Mouse (Mus musculus) CH12.LX (cell line): Measurements from ENCODE around the gene Phf5a. TPM values are rescaled to one million over a fixed set of nuclear protein-coding genes. Genes with fewer than 3 reads are reported as not detected.

Source experiments
- DNase-seq: peaks from one replicate; pipeline ENCODE4 v3.0.0-alpha.2; 2013; ENCODE audit errors: extremely low read depth
- H3K27ac ChIP-seq: 2 replicates; pipeline ENCODE4 v1.5.1; 2012; ENCODE audit warnings: low read depth, mild to moderate bottlenecking, control low read depth, moderate library complexity; ENCODE audit not compliant: insufficient read depth
- H3K27me3 ChIP-seq: replicated peaks from 2 replicates; pipeline ENCODE3; 2012; ENCODE audit warnings: inconsistent platforms
- H3K36me3 ChIP-seq, 2 experiments: replicated peaks in 1 of 2; 2 replicates each; pipeline versions ENCODE3 to v1.6.1; 2012; ENCODE audit warnings: inconsistent platforms in 1 of 2, low read length in 1 of 2, mild to moderate bottlenecking in 1 of 2, mixed read lengths in 1 of 2, moderate library complexity in 1 of 2; ENCODE audit not compliant: control insufficient read depth in 1 of 2, insufficient read depth in 1 of 2
- H3K4me1 ChIP-seq, 2 experiments: 2 replicates each; pipeline ENCODE4 v1.6.1; 2012; ENCODE audit warnings: inconsistent platforms in 1 of 2, moderate library complexity in 1 of 2; ENCODE audit not compliant: insufficient read depth in 2 of 2, control insufficient read depth in 1 of 2
- H3K4me2 ChIP-seq: 2 replicates; pipeline ENCODE4 v1.6.1; 2012; ENCODE audit warnings: low read depth, mild to moderate bottlenecking, control low read depth; ENCODE audit not compliant: poor library complexity, insufficient read depth, severe bottlenecking
- H3K4me3 ChIP-seq, 3 experiments: fragments of 150-350 bp in 1 of 3; sonication (generic) in 1 of 3; replicated peaks in 1 of 3; 2 replicates each; pipeline versions ENCODE3 to v1.5.1; 2011 to 2012; ENCODE audit warnings: low read depth in 2 of 3, low read length in 2 of 3, mild to moderate bottlenecking in 2 of 3, moderate library complexity in 2 of 3, control low read depth in 1 of 3, improper control_type of control experiment in 1 of 3, inconsistent platforms in 1 of 3, mixed read lengths in 1 of 3; ENCODE audit not compliant: poor library complexity in 1 of 3
- H3K79me2 ChIP-seq: replicated peaks from 2 replicates; pipeline ENCODE4 v1.6.1; 2012; ENCODE audit warnings: mild to moderate bottlenecking, moderate library complexity; ENCODE audit not compliant: control insufficient read depth, poor library complexity, insufficient read depth, severe bottlenecking; ENCODE audit errors: extremely low read depth
- H3K9ac ChIP-seq: 2 replicates; pipeline ENCODE4 v1.6.1; 2012; ENCODE audit warnings: low read depth, mild to moderate bottlenecking, control low read depth, moderate library complexity; ENCODE audit not compliant: insufficient read depth
- H3K9me3 ChIP-seq: replicated peaks from 2 replicates; pipeline ENCODE3; 2012; ENCODE audit warnings: low read length, inconsistent platforms, mixed read lengths
- BHLHE40 ChIP-seq: IDR thresholded peaks from 2 replicates; pipeline ENCODE4 v1.6.1; 2011; ENCODE audit warnings: mild to moderate bottlenecking, low read depth, low read length, improper control_type of control experiment
- CHD1 ChIP-seq: IDR thresholded peaks from 2 replicates; pipeline ENCODE4 v1.6.1; 2012; ENCODE audit warnings: low read depth, low read length, improper control_type of control experiment, inconsistent platforms
- CHD2 ChIP-seq: IDR thresholded peaks from 2 replicates; pipeline ENCODE4 v1.6.1; 2011; ENCODE audit warnings: low read length, improper control_type of control experiment
- CTCF ChIP-seq, 2 experiments: IDR thresholded peaks in 1 of 2; conservative IDR thresholded peaks in 1 of 2; 2 replicates each; pipeline ENCODE4 v1.5.1; 2011 to 2012; ENCODE audit warnings: low read depth in 2 of 2, low read length in 2 of 2, improper control_type of control experiment in 1 of 2, inconsistent platforms in 1 of 2, mild to moderate bottlenecking in 1 of 2, moderate library complexity in 1 of 2
- E2F4 ChIP-seq: IDR thresholded peaks from 2 replicates; pipeline ENCODE4 v1.6.1; 2011; ENCODE audit warnings: low read depth, low read length, improper control_type of control experiment; ENCODE audit not compliant: insufficient replicate concordance
- EP300 ChIP-seq: IDR thresholded peaks from 2 replicates; pipeline ENCODE4 v1.6.1; 2011; ENCODE audit warnings: low read length, improper control_type of control experiment
- GABPA ChIP-seq: IDR thresholded peaks from 2 replicates; pipeline ENCODE4 v1.6.1; 2012; ENCODE audit warnings: low read depth, low read length, improper control_type of control experiment, inconsistent platforms; ENCODE audit not compliant: insufficient replicate concordance
- HCFC1 ChIP-seq: IDR thresholded peaks from 2 replicates; pipeline ENCODE4 v1.6.1; 2012; ENCODE audit warnings: low read depth, mild to moderate bottlenecking, inconsistent platforms, low read length, improper control_type of control experiment
- IRF4 ChIP-seq: IDR thresholded peaks from 2 replicates; pipeline ENCODE4 v1.6.1; 2014; ENCODE audit warnings: low read depth, mild to moderate bottlenecking, inconsistent platforms, low read length, improper control_type of control experiment
- MAFK ChIP-seq: IDR thresholded peaks from 2 replicates; pipeline ENCODE4 v1.6.1; 2011; ENCODE audit warnings: low read length, improper control_type of control experiment; ENCODE audit not compliant: insufficient replicate concordance
- MAX ChIP-seq: IDR thresholded peaks from 2 replicates; pipeline ENCODE4 v1.6.1; 2011; ENCODE audit warnings: low read length, improper control_type of control experiment
- NRF1 ChIP-seq: IDR thresholded peaks from 2 replicates; pipeline ENCODE4 v1.6.1; 2014; ENCODE audit warnings: low read depth, mild to moderate bottlenecking, inconsistent platforms, low read length, improper control_type of control experiment, moderate library complexity
- PAX5 ChIP-seq: IDR thresholded peaks from 2 replicates; pipeline ENCODE4 v1.6.1; 2012; ENCODE audit warnings: low read length, inconsistent platforms, mixed read lengths
- POLR2A ChIP-seq: IDR thresholded peaks from 2 replicates; pipeline ENCODE4 v1.6.1; 2011; ENCODE audit warnings: low read depth, mild to moderate bottlenecking, improper control_type of control experiment, low read length
- RCOR1 ChIP-seq: conservative IDR thresholded peaks from 2 replicates; pipeline ENCODE4 v1.6.1; 2012; ENCODE audit warnings: low read depth, mild to moderate bottlenecking, inconsistent platforms, low read length, improper control_type of control experiment
- SIN3A ChIP-seq: IDR thresholded peaks from 2 replicates; pipeline ENCODE4 v1.6.1; 2012; ENCODE audit warnings: low read length, improper control_type of control experiment, inconsistent platforms
- UBTF ChIP-seq: IDR thresholded peaks from 2 replicates; pipeline ENCODE4 v1.6.1; 2012; ENCODE audit warnings: low read depth, mild to moderate bottlenecking, inconsistent platforms, low read length, improper control_type of control experiment, moderate library complexity
- USF1 ChIP-seq: IDR thresholded peaks from 2 replicates; pipeline ENCODE4 v1.6.1; 2014; ENCODE audit warnings: low read depth, mild to moderate bottlenecking, inconsistent platforms, low read length, improper control_type of control experiment
- USF2 ChIP-seq: conservative IDR thresholded peaks from 2 replicates; pipeline ENCODE4 v1.6.1; 2011; ENCODE audit warnings: low read depth, low read length, improper control_type of control experiment
- ZC3H11A ChIP-seq: IDR thresholded peaks from 2 replicates; pipeline ENCODE4 v1.6.1; 2012; ENCODE audit warnings: low read depth, mild to moderate bottlenecking, inconsistent platforms, low read length, improper control_type of control experiment
- ZNF384 ChIP-seq: IDR thresholded peaks from 2 replicates; pipeline ENCODE4 v1.6.1; 2012; ENCODE audit warnings: low read depth, low read length, improper control_type of control experiment, inconsistent platforms
- dilution Hi-C: fragments of 300-500 bp; cut with MboI; formaldehyde crosslinking; loops from 2 replicates; pipeline ENCODE4 v1.14.3; 2020; ENCODE audit warnings: low sequenced_read_pairs; ENCODE audit not compliant: extremely low pct_unique_long_range_greater_than_20kb, extremely low pct_ligation_motif_present
- in situ Hi-C: fragments of 300-500 bp; cut with MboI; formaldehyde crosslinking; loops from 3 replicates; pipeline ENCODE4 v1.14.3; 2019; ENCODE audit warnings: low sequenced_read_pairs, low pct_ligation_motif_present, low pct_unique_long_range_greater_than_20kb, mixed read lengths
- polyA plus RNA-seq: library from polyadenylated mRNA; unstranded; fragments of >175 nt; gene quantifications from 2 replicates; pipeline ENCODE4 v1.2.1, GENCODE M21; 2012; ENCODE audit warnings: low read depth; ENCODE audit not compliant: insufficient read length
- total RNA-seq, 2 experiments: library from RNA; depleted of rRNA; stranded (reverse); fragments of 300-350 nt in 1 of 2; fragments of >200 nt in 1 of 2; gene quantifications; 2 replicates each; pipeline ENCODE4 v1.2.3; 2012 to 2014

Gene Phf5a
- total and polyA plus RNA-seq, 3 experiments: 86.3 to 177 (median 116) TPM

GRCm38 (mm10) chr15:81818404-81818803 is 53.3 kb downstream of the Phf5a start:
- TF ChIP-seq MAFK (no peak), UBTF (no peak), HCFC1 (no peak), CHD1 (no peak)
- Histone ChIP-seq H3K9ac (no peak overlapping the region), H3K9me3 (no peaks in the 10 kb centered on the region), H3K4me1 (no peaks in the 10 kb centered on the region), H3K27me3 (no peaks in the 10 kb centered on the region), H3K79me2 (0 out of 2 replicates have a peak, but pooled peaks cover 2% of the 10 kb centered on the region), H3K27ac (no peak overlapping the region), H3K4me2 (no peak overlapping the region), H3K4me3 (no peak overlapping the region), H3K36me3 (peaks cover 44 to 79% of the 10 kb centered on the region in 2 experiments)
- in situ Hi-C loops: no loop called here
- dilution Hi-C loops: no loop called here
- DNase-seq: no peak

- Histone ChIP-seq H3K9me3 (no peaks in the 10 kb centered on the region), H3K4me3 (no peak overlapping the region), H3K79me2 (peaks cover 9% of the 10 kb centered on the region; the same call in 1 of the 2 replicates), H3K9ac (no peak overlapping the region), H3K4me2 (no peak overlapping the region), H3K4me1 (peaks cover 4 to 18% of the 10 kb centered on the region in 2 experiments), H3K36me3 (peaks cover 28 to 50% of the 10 kb centered on the region in 2 experiments), H3K27ac (no peak overlapping the region), H3K27me3 (peaks cover 3% of the 10 kb centered on the region)
- TF ChIP-seq USF1 (no peak), SIN3A (no peak), ZNF384 (no peak), UBTF (no peak), IRF4 (no peak), GABPA (no peak), POLR2A (no peak), E2F4 (no peak), BHLHE40 (no peak), NRF1 (no peak), RCOR1 (no peak), MAX (no peak), USF2 (no peak), CHD2 (no peak), CTCF (conservative IDR thresholded peaks at IDR 0.05 in 1 of 2, IDR thresholded peaks at IDR 0.05 in 1 of 2; ENCODE audit: low read depth in 2 of 2, low read length in 2 of 2) (no peak), PAX5 (no peak), EP300 (no peak), ZC3H11A (no peak)
- dilution Hi-C loops (no loop called here), in situ Hi-C loops (no loop called here)
- no peak for DNase-seq
Measured at GRCm38 (mm10) chr15:81814716-81815370, 56.9 kb downstream of the Phf5a start.

Other genes with a start within 250 kb of the Phf5a start
- gene L3mbtl2, start 208.0 kb downstream of the Phf5a start, total RNA-seq (2012; rRNA removed): 29.7 and 40.8 TPM in 2 replicates
- 26.4 and 29.2 TPM in 2 replicates for gene L3mbtl2, start 208.0 kb downstream of the Phf5a start, total RNA-seq (2014; rRNA removed)
- 37.3 and 40.0 TPM in 2 replicates for gene L3mbtl2, start 208.0 kb downstream of the Phf5a start, polyA plus RNA-seq
- gene Chadl, start 174.6 kb downstream of the Phf5a start, total RNA-seq (2012; rRNA removed): 0.17 and 0.21 TPM in 2 replicates
- not detected in 2 replicates for gene Chadl, start 174.6 kb downstream of the Phf5a start, total RNA-seq (2014; rRNA removed)
- 0.40 and 0.51 TPM in 2 replicates for gene Chadl, start 174.6 kb downstream of the Phf5a start, polyA plus RNA-seq
- gene Zc3h7b, start 126.9 kb downstream of the Phf5a start, total RNA-seq (2012; rRNA removed): 19.7 and 20.4 TPM in 2 replicates
- 7.9 and 8.4 TPM in 2 replicates for gene Zc3h7b, start 126.9 kb downstream of the Phf5a start, total RNA-seq (2014; rRNA removed)
- gene Zc3h7b, start 126.9 kb downstream of the Phf5a start, polyA plus RNA-seq: 37.2 and 43.1 TPM in 2 replicates
- gene Rangap1, start 126.4 kb downstream of the Phf5a start, total RNA-seq (2012; rRNA removed): 180 and 227 TPM in 2 replicates
- 128 and 130 TPM in 2 replicates for gene Rangap1, start 126.4 kb downstream of the Phf5a start, total RNA-seq (2014; rRNA removed)
- 207 and 213 TPM in 2 replicates for gene Rangap1, start 126.4 kb downstream of the Phf5a start, polyA plus RNA-seq
- 12.8 and 14.9 TPM in 2 replicates for gene Tef, start 69.5 kb downstream of the Phf5a start, total RNA-seq (2012; rRNA removed)
- gene Tef, start 69.5 kb downstream of the Phf5a start, total RNA-seq (2014; rRNA removed): 14.4 and 14.7 TPM in 2 replicates
- 15.8 and 17.2 TPM in 2 replicates for gene Tef, start 69.5 kb downstream of the Phf5a start, polyA plus RNA-seq
- 21.8 and 25.3 TPM in 2 replicates for gene Tob2, start 13.1 kb downstream of the Phf5a start, total RNA-seq (2012; rRNA removed)
- 5.0 and 5.6 TPM in 2 replicates for gene Tob2, start 13.1 kb downstream of the Phf5a start, total RNA-seq (2014; rRNA removed)
- 18.9 and 22.0 TPM in 2 replicates for gene Tob2, start 13.1 kb downstream of the Phf5a start, polyA plus RNA-seq
- 177 and 190 TPM in 2 replicates for gene Aco2, start 398 bp upstream of the Phf5a start, total RNA-seq (2012; rRNA removed)
- 150 and 161 TPM in 2 replicates for gene Aco2, start 398 bp upstream of the Phf5a start, total RNA-seq (2014; rRNA removed)
- gene Aco2, start 398 bp upstream of the Phf5a start, polyA plus RNA-seq: 205 and 222 TPM in 2 replicates
- 59.3 and 64.9 TPM in 2 replicates for gene Polr3h, start 54.3 kb upstream of the Phf5a start, total RNA-seq (2012; rRNA removed)
- 40.5 and 40.7 TPM in 2 replicates for gene Polr3h, start 54.3 kb upstream of the Phf5a start, total RNA-seq (2014; rRNA removed)
- 153 and 224 TPM in 2 replicates for gene Polr3h, start 54.3 kb upstream of the Phf5a start, polyA plus RNA-seq
- gene Csdc2, start 64.8 kb upstream of the Phf5a start, total RNA-seq (2012; rRNA removed): 0.08 and 0.13 TPM in 2 replicates
- gene Csdc2, start 64.8 kb upstream of the Phf5a start, total RNA-seq (2014; rRNA removed): not detected in 2 replicates
- gene Csdc2, start 64.8 kb upstream of the Phf5a start, polyA plus RNA-seq: 0.43 and 0.45 TPM in 2 replicates
- 120 and 128 TPM in 2 replicates for gene Pmm1, start 89.0 kb upstream of the Phf5a start, total RNA-seq (2012; rRNA removed)
- gene Pmm1, start 89.0 kb upstream of the Phf5a start, total RNA-seq (2014; rRNA removed): 48.3 and 51.8 TPM in 2 replicates
- 140 and 153 TPM in 2 replicates for gene Pmm1, start 89.0 kb upstream of the Phf5a start, polyA plus RNA-seq
- not detected in 2 replicates for gene 1700029P11Rik, start 108.6 kb upstream of the Phf5a start, total RNA-seq (2012; rRNA removed)
- gene 1700029P11Rik, start 108.6 kb upstream of the Phf5a start, total RNA-seq (2014; rRNA removed): not detected in 2 replicates
- gene 1700029P11Rik, start 108.6 kb upstream of the Phf5a start, polyA plus RNA-seq: not detected in 2 replicates
- gene Xrcc6, start 115.9 kb upstream of the Phf5a start, total RNA-seq (2012; rRNA removed): 67.3 and 80.0 TPM in 2 replicates
- gene Xrcc6, start 115.9 kb upstream of the Phf5a start, total RNA-seq (2014; rRNA removed): 79.5 and 83.5 TPM in 2 replicates
- 80.8 and 94.0 TPM in 2 replicates for gene Xrcc6, start 115.9 kb upstream of the Phf5a start, polyA plus RNA-seq
- gene Desi1, start 162.0 kb upstream of the Phf5a start, total RNA-seq (2012; rRNA removed): 10.9 and 11.3 TPM in 2 replicates
- 7.6 and 10.0 TPM in 2 replicates for gene Desi1, start 162.0 kb upstream of the Phf5a start, total RNA-seq (2014; rRNA removed)
- gene Desi1, start 162.0 kb upstream of the Phf5a start, polyA plus RNA-seq: 39.2 and 47.3 TPM in 2 replicates
- gene Snu13, start 175.7 kb upstream of the Phf5a start, total RNA-seq (2012; rRNA removed): 167 and 225 TPM in 2 replicates
- 558 and 575 TPM in 2 replicates for gene Snu13, start 175.7 kb upstream of the Phf5a start, total RNA-seq (2014; rRNA removed)
- gene Snu13, start 175.7 kb upstream of the Phf5a start, polyA plus RNA-seq: 433 and 587 TPM in 2 replicates
- gene 4930407I10Rik, start 187.2 kb upstream of the Phf5a start, total RNA-seq (2012; rRNA removed): 0.04 TPM in 2 replicates
- gene 4930407I10Rik, start 187.2 kb upstream of the Phf5a start, total RNA-seq (2014; rRNA removed): not detected in 2 replicates
- gene 4930407I10Rik, start 187.2 kb upstream of the Phf5a start, polyA plus RNA-seq: not detected in 2 replicates
- gene Mei1, start 198.1 kb upstream of the Phf5a start, total RNA-seq (2012; rRNA removed): 0.04 TPM in 1 of 2 replicates, not detected in the other
- not detected in 2 replicates for gene Mei1, start 198.1 kb upstream of the Phf5a start, total RNA-seq (2014; rRNA removed)
- gene Mei1, start 198.1 kb upstream of the Phf5a start, polyA plus RNA-seq: not detected in 2 replicates